Mouse (Mus musculus) forebrain, postnatal 0 days (tissue): ENCODE data around the gene Hfm1. TPM values are rescaled to one million over a fixed set of nuclear protein-coding genes. Genes with fewer than 3 reads are reported as not detected.

Source experiments
- ATAC-seq: fragments of 200-750 bp; cut with Nextera tagmentation; 2 replicates; pipeline ENCODE4 v1.8.0; 2017; ENCODE audit warnings: mild to moderate bottlenecking, moderate library complexity
- DNase-seq: peaks from one replicate; pipeline ENCODE4 v3.0.0-alpha.2; 2015
- H3K27ac ChIP-seq: fragments of 300-500 bp; sonication (generic); 2 replicates; pipeline ENCODE4 v1.5.1; 2014; ENCODE audit warnings: low read depth, mild to moderate bottlenecking, antibody characterized with exemption, low read length, moderate library complexity, mixed read lengths
- H3K27me3 ChIP-seq: fragments of 300-500 bp; sonication (generic); 2 replicates; pipeline ENCODE4 v1.6.1; 2014; ENCODE audit warnings: mild to moderate bottlenecking, low read length, mixed read lengths; ENCODE audit not compliant: insufficient read depth
- H3K36me3 ChIP-seq: fragments of 300-500 bp; sonication (generic); 2 replicates; pipeline ENCODE4 v1.6.1; 2014; ENCODE audit warnings: mild to moderate bottlenecking, moderate library complexity; ENCODE audit not compliant: insufficient read depth
- H3K4me1 ChIP-seq: fragments of 300-500 bp; sonication (generic); 2 replicates; pipeline ENCODE4 v1.6.1; 2014; ENCODE audit warnings: antibody characterized with exemption; ENCODE audit not compliant: insufficient read depth
- H3K4me2 ChIP-seq: fragments of 300-500 bp; sonication (generic); 2 replicates; pipeline ENCODE4 v1.6.1; 2014; ENCODE audit warnings: low read depth, mild to moderate bottlenecking, moderate library complexity
- H3K4me3 ChIP-seq: fragments of 300-500 bp; sonication (generic); 2 replicates; pipeline ENCODE4 v1.5.1; 2014; ENCODE audit warnings: low read depth, low read length, mixed read lengths
- H3K9ac ChIP-seq: fragments of 300-500 bp; sonication (generic); 2 replicates; pipeline ENCODE4 v1.6.1; 2014; ENCODE audit warnings: mild to moderate bottlenecking
- H3K9me3 ChIP-seq: fragments of 300-500 bp; sonication (generic); 2 replicates; pipeline ENCODE4 v1.6.1; 2016; ENCODE audit warnings: low read length
- CTCF ChIP-seq: sonication (generic); IDR thresholded peaks from 2 replicates; pipeline ENCODE4 v1.5.1; 2016; ENCODE audit warnings: antibody characterized with exemption, control low read depth, low read depth
- WGBS: fragments of 180-500 bp; shearing (Covaris S2); extraction: QIAGEN DNeasy Blood & Tissue Kit; methylation state at CpG from one replicate; pipeline ENCODE4 v1.1.7; 2014; 5-methylcytosine and 5-hydroxymethylcytosine counted together
- polyA plus RNA-seq: library from polyadenylated mRNA; unstranded; fragments of >200 nt; fragmentation: Nextera tagmentation; extraction: Ambion mirVana; gene quantifications from 2 replicates; pipeline ENCODE4 v1.2.1, GENCODE M21; 2015
- total RNA-seq: library from RNA; depleted of rRNA; stranded (reverse); fragments of >200 nt; gene quantifications from 2 replicates; pipeline ENCODE4 v1.2.3, GENCODE M21; 2014

Gene Hfm1
- total and polyA plus RNA-seq, 2 experiments from 2014 or later, result 4.3 to 8.4 TPM

DNA sequence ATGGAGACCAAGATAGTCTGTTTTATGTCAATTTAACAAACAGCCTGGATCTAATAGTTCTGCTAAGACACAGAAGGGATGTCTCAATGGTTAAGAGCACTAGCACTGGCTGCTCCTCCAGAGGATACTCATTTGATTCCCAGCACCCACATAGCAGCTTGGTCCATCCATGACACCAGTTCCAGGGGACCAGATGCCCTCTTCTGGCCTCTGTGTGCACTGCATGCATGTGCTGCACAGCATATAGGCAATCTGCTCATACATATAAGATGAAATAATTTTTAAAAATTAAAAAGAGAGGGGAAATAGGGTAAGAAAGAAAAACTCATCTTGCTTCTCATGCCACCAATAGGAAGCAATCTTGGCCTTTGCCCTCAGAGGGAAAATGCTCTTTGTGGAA lies 79.1 kb downstream of the Hfm1 start:
- Histone ChIP-seq H3K27me3 (no peaks in the 10 kb centered on the region), H3K4me1 (no peaks in the 10 kb centered on the region), H3K4me3 (no peak overlapping the region), H3K4me2 (no peak overlapping the region), H3K27ac (no peak overlapping the region), H3K9me3 (no peaks in the 10 kb centered on the region), H3K9ac (no peak overlapping the region), H3K36me3 (peaks cover 7% of the 10 kb centered on the region)
- peak; percentile 23; the same call in 1 of the 2 replicates for TF ChIP-seq CTCF
- DNase-seq, result no peak
- no peak for ATAC-seq

DNA sequence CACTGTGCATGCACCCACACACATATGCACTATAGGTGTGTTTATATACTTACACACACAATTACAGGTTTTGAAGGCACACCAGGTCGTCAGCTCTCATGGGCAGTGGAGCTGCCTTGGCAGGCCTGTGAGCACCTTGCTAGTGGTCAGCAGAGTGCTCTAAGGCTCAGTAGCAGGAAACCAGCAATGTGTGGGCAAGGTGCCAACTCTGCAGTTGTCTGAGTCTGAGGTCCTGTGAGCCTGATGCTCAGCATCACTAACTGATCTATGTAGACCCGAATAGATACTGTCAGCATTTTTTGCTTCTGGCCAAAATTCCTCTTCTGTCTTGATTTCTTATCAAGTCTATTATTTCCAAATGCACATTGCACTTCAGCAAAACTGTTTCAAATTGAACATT lies 82.2 kb downstream of the Hfm1 start:
- ATAC-seq, result no peak
- Histone ChIP-seq H3K4me2 (no peak overlapping the region), H3K4me1 (no peaks in the 10 kb centered on the region), H3K36me3 (peaks cover 7% of the 10 kb centered on the region), H3K4me3 (no peak overlapping the region), H3K27ac (no peak overlapping the region), H3K27me3 (no peaks in the 10 kb centered on the region), H3K9ac (no peak overlapping the region), H3K9me3 (no peaks in the 10 kb centered on the region)
- no peak for TF ChIP-seq CTCF
- DNase-seq, result no peak
- WGBS, result 85% methylated on average over 2 of the region's 2 CpGs

DNA sequence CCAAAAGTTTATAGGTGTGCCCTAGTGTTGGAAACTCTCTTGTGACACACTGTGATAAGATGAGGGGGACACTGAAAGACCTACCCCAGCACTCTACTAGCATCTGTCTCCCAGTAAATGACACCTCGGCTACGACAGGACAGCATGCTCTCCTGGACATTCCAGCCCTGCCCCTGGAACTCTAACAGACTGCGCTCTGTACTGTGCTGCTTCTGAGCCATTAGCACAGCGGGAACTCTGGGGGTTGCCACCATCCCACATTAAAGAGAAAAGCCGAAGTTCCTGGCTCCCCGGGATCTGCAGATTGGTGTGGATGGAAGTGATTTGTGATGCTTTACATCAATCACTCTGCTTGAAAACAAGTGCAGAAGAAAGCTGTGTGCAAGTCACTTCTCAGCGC lies 93.1 kb downstream of the Hfm1 start:
- Histone ChIP-seq H3K27me3 (no peaks in the 10 kb centered on the region), H3K9ac (no peak overlapping the region), H3K4me2 (no peak overlapping the region), H3K4me3 (no peak overlapping the region), H3K4me1 (no peaks in the 10 kb centered on the region), H3K36me3 (no peaks in the 10 kb centered on the region), H3K27ac (no peak overlapping the region), H3K9me3 (no peaks in the 10 kb centered on the region)
- no peak for DNase-seq
- TF ChIP-seq CTCF, result no peak
- WGBS, result 32% methylated on average over 7 of the region's 7 CpGs
- ATAC-seq, result no peak

DNA sequence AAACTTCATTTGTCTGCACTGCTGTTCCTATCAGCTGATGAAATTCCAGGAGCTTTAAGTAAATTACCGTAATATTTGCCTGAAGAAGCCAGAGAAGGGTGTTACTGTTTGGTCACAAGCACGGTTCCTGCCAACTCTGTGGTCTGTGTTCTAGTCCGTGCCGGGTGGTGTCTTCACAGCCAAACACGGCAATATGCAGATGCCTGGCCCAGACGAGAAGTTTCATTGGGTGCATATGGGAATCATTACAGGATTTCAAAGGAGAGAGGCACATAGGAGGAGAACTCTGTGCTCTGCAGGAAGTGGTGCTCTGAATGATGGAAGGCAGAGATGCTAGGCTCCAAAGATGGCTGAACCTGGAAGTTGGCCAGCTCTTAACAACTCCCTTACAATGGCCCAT lies 94.7 kb downstream of the Hfm1 start:
- DNase-seq, result no peak
- Histone ChIP-seq H3K4me3 (no peak overlapping the region), H3K4me1 (no peaks in the 10 kb centered on the region), H3K4me2 (no peak overlapping the region), H3K27me3 (no peaks in the 10 kb centered on the region), H3K27ac (no peak overlapping the region), H3K36me3 (no peaks in the 10 kb centered on the region), H3K9ac (no peak overlapping the region), H3K9me3 (no peaks in the 10 kb centered on the region)
- ATAC-seq, result no peak
- WGBS, result 87% methylated on average over 6 of the region's 6 CpGs
- no peak for TF ChIP-seq CTCF

DNA sequence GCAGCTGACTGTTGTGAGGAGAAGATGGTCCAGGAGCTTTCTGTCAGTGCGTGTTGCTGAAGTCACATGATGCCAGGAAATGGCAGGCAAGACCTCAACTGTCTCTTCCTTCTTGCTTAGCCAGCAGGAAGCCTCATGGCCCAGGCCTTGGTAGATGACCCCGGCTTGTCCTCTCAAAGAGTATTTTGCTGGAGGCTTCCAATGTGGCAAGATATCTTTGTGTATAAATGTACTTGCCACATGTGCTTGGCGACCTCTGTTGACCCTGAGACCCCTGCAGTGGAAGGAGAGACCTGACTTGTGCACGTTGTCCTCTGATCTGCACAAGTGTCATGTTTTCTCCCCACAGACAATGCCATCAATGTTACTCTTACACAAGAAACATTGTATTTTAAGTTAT lies 95.3 kb downstream of the Hfm1 start:
- Histone ChIP-seq H3K27me3 (no peaks in the 10 kb centered on the region), H3K36me3 (no peaks in the 10 kb centered on the region), H3K4me2 (no peak overlapping the region), H3K9ac (no peak overlapping the region), H3K4me3 (no peak overlapping the region), H3K4me1 (no peaks in the 10 kb centered on the region), H3K27ac (no peak overlapping the region), H3K9me3 (no peaks in the 10 kb centered on the region)
- TF ChIP-seq CTCF, result no peak
- WGBS, result 85% methylated on average over 4 of the region's 4 CpGs
- ATAC-seq, result no peak
- no peak for DNase-seq

DNA sequence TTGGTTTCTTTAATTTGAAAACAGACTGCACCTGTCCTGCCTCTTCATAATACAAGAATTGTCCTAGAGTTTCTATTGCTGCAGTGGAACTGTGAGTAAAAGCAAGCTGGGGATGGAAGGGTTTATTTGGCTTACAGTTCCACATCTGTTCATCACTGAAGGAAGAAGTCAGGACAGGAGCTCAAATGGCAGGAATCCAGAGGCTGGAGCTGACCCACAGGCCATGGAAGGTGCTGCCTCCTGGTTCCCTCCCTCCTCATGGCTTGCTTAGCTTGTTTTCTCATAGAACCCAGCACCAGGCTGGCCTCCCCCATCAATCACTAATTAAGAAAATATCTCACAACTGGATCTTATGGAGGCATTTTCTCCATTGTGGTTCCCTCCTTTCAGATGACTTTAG lies 99.4 kb downstream of the Hfm1 start:
- H3K4me1 ChIP-seq, result no peaks in the 10 kb centered on the region; the same call in 1 of the 2 replicates
- no peak overlapping the region for H3K27ac ChIP-seq
- TF ChIP-seq CTCF, result no peak
- H3K36me3 ChIP-seq, result no peaks in the 10 kb centered on the region
- H3K4me3 ChIP-seq, result no peak overlapping the region
- no peaks in the 10 kb centered on the region for H3K9me3 ChIP-seq
- H3K9ac ChIP-seq, result no peak overlapping the region
- ATAC-seq (no peak), DNase-seq (no peak)
- no peak overlapping the region for H3K4me2 ChIP-seq
- no peaks in the 10 kb centered on the region for H3K27me3 ChIP-seq

DNA sequence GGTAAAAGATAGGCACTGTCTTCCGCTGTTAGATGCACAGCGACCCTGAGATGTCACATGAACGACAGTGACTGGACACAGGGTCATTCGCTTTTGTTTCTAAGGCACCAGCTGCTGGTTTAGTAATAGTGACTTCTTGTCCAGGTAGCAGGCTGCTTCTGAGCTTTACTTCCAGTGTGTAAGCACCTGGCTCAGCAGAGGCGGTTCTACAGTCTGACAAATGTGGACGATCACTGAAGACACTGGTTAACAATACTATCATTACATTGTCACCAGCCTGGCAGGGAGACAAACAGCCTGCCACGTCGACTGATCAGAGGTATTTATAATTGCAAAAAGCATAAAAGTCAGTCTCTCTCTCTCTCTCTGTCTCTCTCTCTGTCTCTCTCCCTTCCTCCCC lies 100.1 kb downstream of the Hfm1 start:
- H3K36me3 ChIP-seq, result no peaks in the 10 kb centered on the region
- peak overlapping the region; percentile 53; the same call in 1 of the 2 replicates for H3K9ac ChIP-seq
- H3K27ac ChIP-seq, result no peak overlapping the region; the same call in 1 of the 2 replicates
- H3K4me2 ChIP-seq, result peak overlapping the region; percentile 64
- ATAC-seq, result peak; percentile 8; the same call in 1 of the 2 replicates
- H3K4me1 ChIP-seq, result no peaks in the 10 kb centered on the region; the same call in 1 of the 2 replicates
- no peak for DNase-seq
- TF ChIP-seq CTCF, result no peak
- H3K9me3 ChIP-seq, result no peaks in the 10 kb centered on the region
- H3K27me3 ChIP-seq, result no peaks in the 10 kb centered on the region
- H3K4me3 ChIP-seq, result no peak overlapping the region
- WGBS, result 46% methylated on average over 8 of the region's 8 CpGs

DNA sequence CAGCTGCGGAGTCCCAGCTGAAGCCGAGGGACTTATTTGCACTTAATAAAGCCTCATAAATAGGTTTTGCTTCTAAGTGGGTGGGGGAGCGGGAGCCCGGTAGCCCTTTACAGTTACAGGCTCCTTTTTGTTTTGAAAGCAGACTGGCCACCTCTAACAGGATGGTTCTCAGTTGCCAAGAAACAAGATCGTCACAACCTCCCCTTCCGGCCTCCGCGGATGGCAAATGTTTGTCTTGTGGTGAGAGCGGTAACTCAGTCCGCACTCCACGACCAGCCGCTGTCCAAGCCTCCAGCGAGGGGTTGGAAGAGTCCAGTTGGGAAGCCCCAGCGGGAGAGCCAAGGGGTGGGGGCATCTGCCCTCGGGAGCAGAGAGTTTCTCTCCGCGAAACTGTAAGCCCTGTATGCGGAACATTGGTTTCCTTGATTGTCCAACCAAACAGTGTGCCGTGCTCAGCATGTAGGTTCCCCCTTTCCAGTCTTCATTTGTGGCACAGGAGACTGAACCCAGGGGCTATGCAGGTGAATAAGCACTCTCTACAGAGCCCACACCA lies 100.7 kb downstream of the Hfm1 start:
- peak overlapping the region; percentile 64 for H3K4me2 ChIP-seq
- TF ChIP-seq CTCF, result no peak
- no peaks in the 10 kb centered on the region for H3K27me3 ChIP-seq
- DNase-seq, result peak; percentile 74
- H3K4me3 ChIP-seq, result peak overlapping the region; percentile 36
- WGBS, result 5% methylated on average over 19 of the region's 19 CpGs
- peak overlapping the region; percentile 53 for H3K9ac ChIP-seq
- peak overlapping the region; percentile 47 for H3K27ac ChIP-seq
- ATAC-seq, result peak; percentile 84
- no peaks in the 10 kb centered on the region for H3K9me3 ChIP-seq
- no peaks in the 10 kb centered on the region for H3K36me3 ChIP-seq
- no peaks in the 10 kb centered on the region; the same call in 1 of the 2 replicates for H3K4me1 ChIP-seq
